Mouse (Mus musculus): Measurements from ENCODE around the gene Hdac7.

DNA sequence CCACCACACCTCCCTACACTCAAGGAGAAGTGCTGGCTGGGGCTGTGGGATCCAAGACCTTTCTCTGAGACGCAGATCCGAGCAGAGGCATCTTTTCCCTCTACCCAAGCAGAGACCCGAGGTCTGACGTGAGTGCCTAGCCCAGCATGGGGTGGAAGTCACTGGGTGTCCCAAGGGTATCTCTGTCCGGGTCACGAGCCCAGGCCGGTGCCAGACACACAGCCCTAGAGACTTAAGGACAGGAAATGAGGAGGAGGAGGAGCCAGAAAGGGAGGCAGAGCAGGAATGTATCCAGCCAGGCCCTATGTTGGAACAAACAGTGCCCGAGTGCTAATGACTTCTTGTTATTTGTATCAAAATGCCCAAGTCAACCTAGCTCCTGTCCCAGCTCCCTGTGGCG, 81.6 kb downstream of the Hdac7 start:
- no peak for TF ChIP-seq CTCF (IDR thresholded peaks at IDR 0.05; ENCODE audit: borderline replicate concordance, control insufficient read depth, extremely low read depth, insufficient read depth, low read length, poor library complexity)
- TF ChIP-seq POLR2A (IDR thresholded peaks at IDR 0.05; ENCODE audit: control insufficient read depth, extremely low read depth, insufficient read depth, low read length, poor library complexity) = no peak
